Mouse (Mus musculus) embryo, embryonic 10 days (tissue): Measurements from ENCODE around the gene Pigk.
A peak's percentile ranks its signal among the peaks of the same experiment; 100 is the strongest.
"Not testable (repeated sequence)": the region's sequence is repeated elsewhere in the genome, so short reads cannot be mapped to it uniquely, and the experiment has no call there.

ENCODE experiments used
- DNase-seq: peaks from one replicate; pipeline ENCODE4 v3.0.0-alpha.2; 2015; ENCODE audit warnings: low spot score

Gene Pigk

DNA sequence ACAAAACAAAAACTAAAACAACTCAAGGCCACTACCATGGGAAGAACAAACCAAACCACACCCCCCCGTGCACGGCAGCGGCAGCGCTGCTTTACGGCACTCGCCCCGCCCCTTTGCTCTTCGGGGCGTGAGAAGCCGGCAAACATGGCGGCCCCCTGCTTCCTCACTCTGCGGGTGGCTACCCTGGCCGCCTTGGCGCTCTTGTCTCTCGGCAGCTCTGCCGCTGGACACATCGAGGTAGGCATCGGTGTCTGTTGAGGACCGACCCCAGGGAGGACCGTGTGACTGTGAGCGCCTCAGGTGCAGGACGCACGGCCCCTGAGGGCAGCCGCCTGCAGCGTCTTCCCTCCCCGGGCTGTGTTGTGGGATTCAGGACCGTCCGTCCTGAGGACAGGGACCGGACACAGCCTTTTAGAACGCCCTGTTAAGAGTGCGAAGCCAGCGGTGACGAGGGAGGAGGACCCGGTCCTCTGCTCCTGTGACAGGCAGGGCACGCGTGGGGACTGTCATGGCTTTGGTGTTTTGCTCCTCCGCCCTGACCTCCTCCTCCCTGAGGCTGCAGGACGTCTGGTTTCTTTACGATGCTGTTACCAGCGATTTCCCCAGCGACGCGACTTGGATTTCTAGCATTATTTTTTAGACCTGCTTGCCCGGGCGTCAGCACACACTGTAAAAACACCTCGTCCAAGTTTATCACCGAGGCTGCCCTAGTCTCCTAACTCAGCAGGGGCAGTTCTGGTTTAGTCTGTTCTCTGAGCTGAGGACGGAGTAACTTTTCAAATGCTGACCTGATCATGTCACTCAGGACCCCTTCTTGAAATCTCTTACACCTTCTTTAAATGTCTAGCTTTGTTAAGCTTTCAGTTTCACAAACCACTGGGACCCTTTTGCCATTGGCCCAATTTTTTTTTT lies at the start of gene Pigk:
TSS of gene Pigk (plus strand) at position 110 of the 912 bp plus-strand sequence.
- DNase-seq: peak; percentile 92

DNA sequence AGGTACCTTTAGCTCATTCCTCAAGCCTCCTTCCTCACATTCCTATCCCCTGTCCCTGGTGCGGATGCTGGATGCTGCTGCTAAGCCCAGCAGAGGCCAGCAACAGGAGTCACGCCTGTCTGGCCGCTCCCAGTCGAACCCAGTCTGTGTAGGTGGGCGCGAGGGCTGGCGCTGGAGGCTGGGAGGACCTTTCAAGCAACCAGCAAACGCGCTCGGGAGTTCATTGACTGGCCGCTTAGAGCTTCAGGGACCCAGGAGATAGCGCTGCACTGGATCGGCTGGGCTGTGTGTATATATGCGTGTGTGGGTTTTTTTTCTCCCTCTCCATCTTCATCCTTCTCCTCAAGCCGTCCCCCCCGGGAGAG lies 46.9 kb upstream of the Pigk start:
- peak; percentile 62 for DNase-seq

GRCm38 (mm10) chr3:152667356-152668211 lies 46.3 kb upstream of the Pigk start:
- peak; percentile 56 for DNase-seq

GRCm38 (mm10) chr3:152668239-152668638 lies 45.7 kb upstream of the Pigk start, which contains the start of gene Ak5:
Gene Ak5 (minus strand): TSS chr3:152668360.
- no peak for DNase-seq

DNA sequence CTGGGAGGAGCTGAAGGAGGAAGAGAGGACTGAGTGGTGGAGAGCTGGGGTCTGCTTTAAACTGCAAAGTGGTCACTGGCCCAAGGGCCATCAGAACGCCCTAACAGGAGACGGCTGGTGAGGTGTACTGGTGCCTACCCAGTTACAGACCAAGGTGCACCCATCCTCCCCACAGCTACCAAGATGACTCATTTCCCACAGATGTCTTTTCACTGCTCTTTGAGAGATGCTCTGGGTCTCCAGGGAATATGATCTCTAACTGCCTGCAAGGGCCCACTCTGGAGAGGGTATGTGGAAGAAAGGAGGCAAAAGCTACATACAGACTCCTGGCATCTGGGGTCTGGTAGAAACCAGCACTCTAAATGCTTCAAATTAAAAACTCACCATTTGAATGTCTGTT lies 45.1 kb upstream of the Pigk start:
- DNase-seq: no peak

DNA sequence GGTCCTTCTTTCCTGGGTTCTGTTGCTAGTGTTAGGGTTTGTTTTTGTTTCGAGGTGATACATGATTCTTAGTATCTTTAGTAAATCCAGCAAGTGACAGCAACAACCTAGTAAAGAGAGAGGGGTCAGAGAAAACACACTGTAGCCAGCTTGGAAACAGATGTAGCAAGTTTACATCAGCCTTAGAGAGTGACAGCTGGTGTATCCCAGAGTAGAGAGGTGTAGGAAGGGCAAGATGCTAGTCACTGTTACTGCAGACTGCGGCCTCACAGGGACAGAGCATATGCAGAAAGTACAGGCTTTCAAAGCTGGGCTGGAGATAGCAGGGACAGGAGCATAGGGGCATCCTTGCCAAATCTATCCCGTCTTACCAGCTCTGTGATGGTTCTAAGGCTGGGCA lies 44.1 kb upstream of the Pigk start:
- DNase-seq: peak; percentile 3

- no peak for DNase-seq
Measured at GRCm38 (mm10) chr3:152674663-152675062, 39.2 kb upstream of the Pigk start.

GRCm38 (mm10) chr3:152688532-152688931 lies 25.4 kb upstream of the Pigk start:
- no peak for DNase-seq

DNA sequence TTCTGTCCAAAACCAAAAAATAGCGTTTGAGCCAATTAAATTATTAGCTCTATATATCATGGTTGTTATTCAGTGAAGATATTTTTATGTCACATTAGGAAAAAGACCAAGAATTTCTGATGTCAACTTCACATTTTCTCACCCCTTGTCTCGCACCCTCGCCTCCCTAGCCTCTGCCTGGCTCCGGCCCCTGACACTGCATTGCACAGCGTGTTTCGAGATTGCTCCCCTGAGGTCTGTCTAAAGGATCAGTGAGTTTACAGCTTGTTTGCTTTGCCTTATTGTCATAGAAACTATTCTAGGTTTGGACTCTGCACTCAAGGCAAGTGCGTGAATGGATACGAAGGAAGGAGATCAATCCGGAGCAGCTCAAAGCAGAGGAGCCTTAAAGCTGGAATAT lies 24.8 kb upstream of the Pigk start:
- DNase-seq: no peak

DNA sequence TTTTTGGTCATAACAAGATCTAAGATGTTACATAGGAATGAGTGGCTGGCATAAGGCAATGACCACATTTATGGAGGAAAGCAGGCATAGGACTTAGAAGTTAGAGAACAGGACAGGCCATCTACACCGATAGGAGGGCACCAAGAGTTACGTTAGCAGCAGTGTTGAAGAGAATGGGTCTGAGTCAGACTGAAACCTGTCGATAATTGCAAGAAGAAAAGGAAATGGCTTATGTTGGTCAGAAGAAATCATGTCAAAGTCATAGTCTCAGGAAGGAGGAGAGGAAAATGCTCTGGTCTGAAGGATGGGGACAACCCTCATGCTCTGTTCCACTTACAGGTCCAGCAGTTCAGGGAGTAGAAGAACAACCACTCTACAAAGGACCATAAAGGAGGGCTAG lies 18.9 kb upstream of the Pigk start:
- no peak for DNase-seq

- DNase-seq: no peak
Measured at GRCm38 (mm10) chr3:152698017-152698416, 15.9 kb upstream of the Pigk start.

DNA sequence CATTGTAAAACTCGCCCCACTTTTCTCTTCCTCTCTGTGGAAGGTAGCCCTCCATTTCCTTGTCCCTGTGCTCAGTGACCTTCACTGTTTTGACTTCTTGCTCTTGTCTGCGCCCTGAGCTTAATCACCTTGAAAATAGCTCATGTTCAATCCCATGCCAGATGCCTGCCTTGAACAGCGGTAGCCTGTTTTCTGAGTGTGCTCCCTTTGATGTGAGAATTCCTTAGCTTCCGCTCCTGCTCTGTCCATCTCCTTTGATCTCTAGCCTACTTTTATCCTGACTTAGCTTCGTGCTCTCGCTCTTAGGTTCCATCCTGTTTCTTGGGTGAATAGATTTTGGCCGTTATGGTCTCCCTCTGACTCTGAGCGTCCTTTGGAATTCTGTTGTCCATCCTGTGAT lies 14.6 kb upstream of the Pigk start:
- peak; percentile 38 for DNase-seq

GRCm38 (mm10) chr3:152701536-152701935 lies 12.4 kb upstream of the Pigk start:
- DNase-seq: not testable (repeated sequence)

- DNase-seq: no peak
Measured at GRCm38 (mm10) chr3:152702274-152702843, 11.5 kb upstream of the Pigk start.

DNA sequence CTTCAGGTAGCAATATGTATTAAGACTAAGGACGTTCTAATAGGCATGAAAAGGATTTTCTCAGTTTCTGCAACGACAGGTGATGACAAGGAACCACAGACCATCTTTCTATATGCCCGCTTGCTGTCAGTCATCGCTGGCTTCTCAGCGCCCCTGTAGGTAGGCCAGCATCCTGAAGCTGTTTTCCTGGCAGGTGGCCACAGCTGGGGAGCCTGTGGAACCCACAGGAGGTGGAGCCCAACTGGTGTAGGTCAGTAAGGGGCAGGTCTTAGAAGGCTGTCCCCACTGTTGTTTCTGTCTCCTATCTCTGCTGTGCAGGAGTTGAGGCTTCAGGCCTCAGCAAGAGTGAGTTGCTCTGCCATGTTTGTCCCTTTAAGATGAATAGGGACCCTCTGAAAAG lies 8.1 kb upstream of the Pigk start:
- DNase-seq: no peak

- DNase-seq: no peak
Measured at GRCm38 (mm10) chr3:152706901-152707300, 7.0 kb upstream of the Pigk start.

DNA sequence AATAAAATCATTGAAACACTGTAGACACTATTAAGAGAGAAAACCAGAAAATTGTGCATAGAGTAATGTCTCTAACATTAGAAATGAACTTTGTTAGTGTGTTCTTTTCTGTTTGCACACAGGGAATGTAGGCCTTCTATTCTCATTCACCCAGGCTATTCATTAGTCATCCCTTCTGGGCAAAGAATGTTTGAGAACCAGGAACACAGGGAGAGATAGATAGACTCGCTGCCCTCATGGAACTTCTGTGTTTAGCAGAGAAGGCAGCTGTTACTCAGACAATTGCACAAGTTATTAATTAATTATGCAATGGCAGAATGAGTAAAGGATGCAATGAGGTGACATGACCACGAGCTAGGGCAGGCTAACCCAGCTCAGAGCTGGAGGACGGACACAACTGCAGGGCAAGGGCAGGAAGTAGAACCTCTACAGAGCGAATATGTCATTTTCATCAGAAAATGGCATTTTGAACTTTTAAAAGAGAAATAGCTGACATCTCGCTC lies 6.5 kb upstream of the Pigk start:
- peak; percentile 0 for DNase-seq

GRCm38 (mm10) chr3:152709936-152710335 lies 4.0 kb upstream of the Pigk start:
- DNase-seq: peak; percentile 40

GRCm38 (mm10) chr3:152712957-152713356 lies 943 bp upstream of the Pigk start:
- no peak for DNase-seq

DNA sequence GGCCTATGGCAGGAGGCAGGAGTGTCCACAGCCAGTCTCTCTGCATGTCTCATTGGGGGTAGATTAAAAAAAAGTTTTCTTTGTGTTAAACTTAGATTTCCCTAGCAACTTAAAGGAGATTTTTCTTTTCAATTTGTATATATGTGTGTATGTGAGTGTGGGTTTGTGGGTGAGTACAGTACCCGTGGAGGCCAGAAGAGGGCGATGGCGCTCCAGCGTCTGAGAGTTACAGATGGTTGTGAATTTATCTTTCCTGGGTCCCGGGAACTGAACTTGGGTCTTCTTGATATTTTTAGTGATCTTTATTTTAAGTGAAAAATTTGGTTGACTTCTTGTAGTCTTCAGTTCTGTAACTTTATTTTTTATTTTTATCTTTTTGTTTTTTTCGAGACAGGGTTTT lies 7.4 kb downstream of the Pigk start:
- no peak for DNase-seq

DNA sequence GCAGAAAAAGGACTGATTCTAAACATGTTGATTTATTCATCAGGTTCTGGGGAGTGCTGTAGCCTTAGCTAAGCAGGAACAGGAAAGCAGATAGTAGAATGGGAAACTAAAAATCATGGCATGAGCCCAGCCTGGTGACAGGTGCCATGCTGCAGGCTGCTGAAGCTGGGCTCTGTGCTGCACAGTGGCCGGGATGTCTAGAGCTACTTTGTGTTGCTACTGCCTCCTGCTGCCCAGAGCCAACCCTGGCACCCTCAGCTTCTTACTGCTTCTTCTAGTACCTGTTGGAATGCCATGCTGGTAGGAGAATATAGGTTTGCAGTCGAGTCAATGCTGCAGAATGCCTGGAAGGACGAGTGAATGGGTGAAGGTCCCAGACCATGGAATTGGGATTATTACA lies 8.9 kb downstream of the Pigk start:
- peak; percentile 38 for DNase-seq

DNA sequence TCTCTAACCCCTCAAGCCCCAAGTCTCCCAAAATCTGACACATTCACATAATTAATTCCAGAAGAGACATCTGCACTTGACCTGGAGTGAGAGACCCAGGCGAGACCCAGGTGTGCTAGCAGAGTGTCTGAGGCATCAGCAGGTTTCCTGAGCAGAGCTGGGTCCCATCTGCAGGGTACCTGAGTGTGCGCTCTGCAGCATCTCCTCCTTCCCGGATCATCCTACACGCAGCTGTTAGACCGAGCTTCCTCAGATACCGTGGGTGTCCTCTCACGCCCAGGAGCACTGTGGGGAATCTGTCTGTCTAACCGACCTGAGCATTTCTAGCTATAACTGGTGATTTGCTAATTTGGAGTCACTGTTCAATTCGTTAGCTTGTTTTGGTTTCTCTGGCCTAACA lies 10.5 kb downstream of the Pigk start:
- no peak for DNase-seq
